ENCODE assay signal across 17 mouse cellular contexts in genomic region chr17:64772611-64773010, GRCm38 (mm10).
DNase-seq lines count a peak whose midpoint lies in the region; TF ChIP-seq lines count a peak whose summit lies in the region.
"Had no signal": no experiment of that assay in that cellular context is flagged by ENCODE, and none has a peak within 500 bp of the region (broad histone marks: within the 10 kb centered on the region; RNA-seq: fewer than 3 reads in every experiment).

No protein-coding gene starts in this region.

- H3K4me3 ChIP-seq in kidney, adult 2 months (ENCODE audit: insufficient read depth, low read depth, low read length), result no peak overlapping the region
- H3K4me3 ChIP-seq: embryonic facial prominence, embryonic 10.5 days; embryonic facial prominence, embryonic 12.5 days; forebrain, embryonic 13.5 days; forebrain, embryonic 15.5 days had no signal

- no peak for TF ChIP-seq CTCF in kidney, adult 2 months (conservative IDR thresholded peaks at IDR 0.05; ENCODE audit: insufficient read depth, insufficient read length, low read depth, low read length)

- no peaks in the 10 kb centered on the region for H3K27me3 ChIP-seq in kidney, adult 2 months (replicated peaks; ENCODE audit: control insufficient read depth, insufficient read depth, low read length)
- H3K27me3 ChIP-seq: embryonic facial prominence, embryonic 12.5 days; forebrain, embryonic 13.5 days; forebrain, embryonic 15.5 days had no signal

- intact Hi-C loops in gastrocnemius, postnatal 14 days (cut with DNase I; ENCODE audit: low total_unique reads), result no loop called here

- no peaks in the 10 kb centered on the region for H3K36me3 ChIP-seq in kidney, adult 2 months (ENCODE audit: control insufficient read depth, insufficient read depth, low read length)
- H3K36me3 ChIP-seq: embryonic facial prominence, embryonic 10.5 days; embryonic facial prominence, embryonic 12.5 days; forebrain, embryonic 15.5 days had no signal

- no peak for TF ChIP-seq POLR2A in kidney, adult 2 months (IDR thresholded peaks at IDR 0.05; ENCODE audit: low read depth, low read length)

- H3K27ac ChIP-seq in kidney, adult 2 months (ENCODE audit: insufficient read depth, low read depth, low read length), result no peak overlapping the region
- H3K27ac ChIP-seq: embryonic facial prominence, embryonic 10.5 days; embryonic facial prominence, embryonic 12.5 days; forebrain, embryonic 13.5 days; forebrain, embryonic 15.5 days had no signal

- H3K4me1 ChIP-seq in kidney, adult 2 months (ENCODE audit: control insufficient read depth, insufficient read depth, low read length), result no peaks in the 10 kb centered on the region
- H3K4me1 ChIP-seq: embryonic facial prominence, embryonic 10.5 days; embryonic facial prominence, embryonic 12.5 days; forebrain, embryonic 15.5 days had no signal

- peak; percentile 53 for DNase-seq in kidney, adult 2 months
- DNase-seq in kidney, postnatal 25 days, result no peak
- DNase-seq in lung, postnatal 10 days, result peak; percentile 21
- DNase-seq in lung, postnatal 25 days (ENCODE audit: low spot score), result no peak
- no peak for DNase-seq in gastrocnemius, postnatal 14 days
- DNase-seq: adrenal gland, adult 8-10 months; adrenal gland, postnatal 14 days; cerebellum, adult 11-12 months; cerebellum, adult 2 months; cerebellum, adult 9-10 months; cerebellum, postnatal 10 days; cerebellum, postnatal 25 days; forebrain, postnatal 0 days had no signal

Comparison
In these comparisons a context has a peak if more than half of its experiments do, and no peak if none do; other contexts are left out.
1. DNase-seq: peak in kidney, adult 2 months (single experiment) and lung, postnatal 10 days (single experiment); none in kidney, postnatal 25 days (0 of 2), lung, postnatal 25 days (single experiment) and gastrocnemius, postnatal 14 days (single experiment).